Mouse (Mus musculus): ENCODE measurements around the gene Car5a. TPM values are rescaled to one million over a fixed set of nuclear protein-coding genes. Genes with fewer than 3 reads are reported as not detected.

Car5a gene
- polyA plus RNA-seq, 2 experiments, result 0.87 to 1.3 TPM

DNA sequence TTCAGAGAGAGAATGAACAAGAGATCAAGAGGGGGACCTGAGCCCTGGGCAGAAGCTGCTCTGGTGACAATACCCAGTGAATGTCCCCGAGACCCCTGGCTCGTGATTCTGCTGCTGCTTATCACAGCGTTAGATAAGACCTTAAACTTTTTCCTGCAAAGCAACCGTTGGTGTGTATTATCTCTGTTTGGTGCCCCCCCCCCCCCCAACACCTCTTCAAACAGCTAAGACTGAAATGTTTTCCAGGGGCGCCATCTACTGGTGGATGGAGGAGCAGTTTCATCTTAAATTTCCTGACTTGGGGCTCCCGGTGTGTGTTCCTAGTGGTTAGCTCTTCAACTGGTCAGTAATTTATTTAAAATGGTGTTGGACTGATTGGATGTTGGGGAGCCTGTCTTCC lies 35.0 kb downstream of the Car5a start:
- Histone ChIP-seq H3K27ac (no peak overlapping the region), H3K27me3 (ENCODE audit: control insufficient read depth, insufficient read depth, low read length) (no peaks in the 10 kb centered on the region), H3K4me3 (ENCODE audit: insufficient read depth in 1 of 2, low read depth in 2 of 2, low read length in 2 of 2) (no peak overlapping the region), H3K4me2 (ENCODE audit: low read depth) (peak overlapping the region; percentile 4; the same call in 1 of the 2 replicates), H3K9me3 (ENCODE audit: control insufficient read depth, low read length) (no peaks in the 10 kb centered on the region), H3K36me3 (replicated peaks; ENCODE audit: control insufficient read depth, insufficient read depth, low read depth) (peaks cover 9% of the 10 kb centered on the region), H3K9ac (replicated peaks) (no peak overlapping the region), H3K4me1 (replicated peaks; ENCODE audit: control insufficient read depth in 2 of 2, insufficient read depth in 2 of 2, low read length in 1 of 2) (peaks cover 29 to 37% of the 10 kb centered on the region in 2 experiments)
- no peak for ATAC-seq (ENCODE audit: insufficient read depth)
- peak; percentile 64 to 71 (median 67) for DNase-seq (ENCODE audit: low read depth in 3 of 3, low spot score in 3 of 3)
- TF ChIP-seq CTCF (IDR thresholded peaks at IDR 0.05; ENCODE audit: low read depth), result peak; percentile 82
- peak; percentile 36; the same call in 1 of the 2 replicates for TF ChIP-seq EP300 (IDR thresholded peaks at IDR 0.05; ENCODE audit: low read depth)
- 1% methylated on average over 6 of the region's 6 CpGs for WGBS (ENCODE audit: insufficient replicate concordance)

GRCm38 (mm10) chr8:121909148-121909541 lies 35.6 kb downstream of the Car5a start:
- Histone ChIP-seq H3K4me1 (replicated peaks; ENCODE audit: control insufficient read depth in 2 of 2, insufficient read depth in 2 of 2, low read length in 1 of 2) (peaks cover 34 to 42% of the 10 kb centered on the region in 2 experiments), H3K27me3 (ENCODE audit: control insufficient read depth, insufficient read depth, low read length) (no peaks in the 10 kb centered on the region), H3K9me3 (ENCODE audit: control insufficient read depth, low read length) (no peaks in the 10 kb centered on the region), H3K27ac (no peak overlapping the region), H3K4me2 (ENCODE audit: low read depth) (no peak overlapping the region; the same call in 1 of the 2 replicates), H3K9ac (replicated peaks) (no peak overlapping the region), H3K36me3 (replicated peaks; ENCODE audit: control insufficient read depth, insufficient read depth, low read depth) (peaks cover 14% of the 10 kb centered on the region), H3K4me3 (ENCODE audit: insufficient read depth in 1 of 2, low read depth in 2 of 2, low read length in 2 of 2) (no peak overlapping the region)
- TF ChIP-seq EP300 (IDR thresholded peaks at IDR 0.05; ENCODE audit: low read depth), result no peak
- no peak for TF ChIP-seq CTCF (IDR thresholded peaks at IDR 0.05; ENCODE audit: low read depth)
- DNase-seq (ENCODE audit: low read depth in 3 of 3, low spot score in 3 of 3) (no peak), ATAC-seq (ENCODE audit: insufficient read depth) (no peak)
- 44% methylated on average over 8 of the region's 8 CpGs for WGBS (ENCODE audit: insufficient replicate concordance)

GRCm38 (mm10) chr8:121908378-121909147 lies 36.1 kb downstream of the Car5a start:
- H3K36me3 ChIP-seq (replicated peaks; ENCODE audit: control insufficient read depth, insufficient read depth, low read depth), result peaks cover 16% of the 10 kb centered on the region
- 23% methylated on average over 8 of the region's 8 CpGs for WGBS (ENCODE audit: insufficient replicate concordance)
- peak overlapping the region; percentile 70 for H3K4me2 ChIP-seq (ENCODE audit: low read depth)
- no peaks in the 10 kb centered on the region for H3K27me3 ChIP-seq (ENCODE audit: control insufficient read depth, insufficient read depth, low read length)
- H3K4me3 ChIP-seq (ENCODE audit: insufficient read depth in 1 of 2, low read depth in 2 of 2, low read length in 2 of 2), result peak overlapping the region; percentile 58 to 77
- no peak for TF ChIP-seq EP300 (IDR thresholded peaks at IDR 0.05; ENCODE audit: low read depth)
- no peak for TF ChIP-seq CTCF (IDR thresholded peaks at IDR 0.05; ENCODE audit: low read depth)
- H3K9ac ChIP-seq (replicated peaks), result peak overlapping the region; percentile 50
- no peak for ATAC-seq (ENCODE audit: insufficient read depth)
- H3K9me3 ChIP-seq (ENCODE audit: control insufficient read depth, low read length), result no peaks in the 10 kb centered on the region
- H3K27ac ChIP-seq, result peak overlapping the region; percentile 6; the same call in 1 of the 2 replicates
- peaks cover 36 to 45% of the 10 kb centered on the region in 2 experiments for H3K4me1 ChIP-seq (replicated peaks; ENCODE audit: control insufficient read depth in 2 of 2, insufficient read depth in 2 of 2, low read length in 1 of 2)
- DNase-seq (ENCODE audit: low read depth in 3 of 3, low spot score in 3 of 3), result no peak

- TF ChIP-seq CTCF (IDR thresholded peaks at IDR 0.05; ENCODE audit: low read depth) (no peak), EP300 (IDR thresholded peaks at IDR 0.05; ENCODE audit: low read depth) (no peak)
- Histone ChIP-seq H3K4me2 (ENCODE audit: low read depth) (peak within 1 kb of the TSS; percentile 70), H3K36me3 (replicated peaks; ENCODE audit: control insufficient read depth, insufficient read depth, low read depth) (peaks cover 16% of the 10 kb centered on the region), H3K27ac (peak within 1 kb of the TSS; percentile 40), H3K27me3 (ENCODE audit: control insufficient read depth, insufficient read depth, low read length) (no peaks in the 10 kb centered on the region), H3K9ac (replicated peaks) (peak within 1 kb of the TSS; percentile 84), H3K9me3 (ENCODE audit: control insufficient read depth, low read length) (no peaks in the 10 kb centered on the region), H3K4me3 (ENCODE audit: insufficient read depth in 1 of 2, low read depth in 2 of 2, low read length in 2 of 2) (peak within 1 kb of the TSS; percentile 72 to 77), H3K4me1 (replicated peaks; ENCODE audit: control insufficient read depth in 2 of 2, insufficient read depth in 2 of 2, low read length in 1 of 2) (peaks cover 34 to 40% of the 10 kb centered on the region in 2 experiments)
- DNase-seq (ENCODE audit: low read depth in 3 of 3, low spot score in 3 of 3) (peak; percentile 90 to 94 (median 92)), ATAC-seq (ENCODE audit: insufficient read depth) (peak; percentile 90)
- WGBS (ENCODE audit: insufficient replicate concordance), result 0% methylated on average over 61 of the region's 61 CpGs
These were observed 37.0 kb downstream of the Car5a start, which contains the start of gene Slc7a5 for GRCm38 (mm10) chr8:121907587-121908248. Slc7a5 (minus strand) TSS chr8:121907694.
